Mouse (Mus musculus): ENCODE results near the gene Baiap2.

DNA sequence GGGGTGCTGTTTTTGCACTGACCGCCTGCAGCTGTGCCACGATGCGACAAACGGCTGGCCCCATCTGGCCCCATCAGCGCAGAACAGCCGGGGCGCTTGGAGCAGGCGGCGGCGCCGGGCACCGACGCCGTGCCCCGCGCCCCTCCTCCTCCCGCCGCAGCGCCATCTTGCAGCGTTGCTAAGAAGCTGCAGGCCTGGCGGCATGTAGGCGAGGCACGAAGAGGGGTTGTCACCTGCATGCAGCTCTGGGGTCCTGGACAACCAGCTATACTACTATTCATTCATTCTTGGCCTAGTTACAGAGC lies 105.6 kb downstream of the Baiap2 start:
- TF ChIP-seq CTCF (conservative IDR thresholded peaks at IDR 0.05; ENCODE audit: low read length): no peak
- no peak for TF ChIP-seq NANOG (IDR thresholded peaks at IDR 0.05; ENCODE audit: borderline replicate concordance, low read length)

Data from E14TG2a.4 (cell line).